Mouse (Mus musculus) R1 (cell line): ENCODE results near the gene Tcta.
"Not testable (repeated sequence)": the region's sequence is repeated elsewhere in the genome, so short reads cannot be mapped to it uniquely, and the experiment has no call there.

Experiments used
- DNase-seq: peaks from one replicate; pipeline ENCODE4 v3.0.0-alpha.2; 2018; ENCODE audit warnings: low read depth, low spot score

Tcta gene

DNA sequence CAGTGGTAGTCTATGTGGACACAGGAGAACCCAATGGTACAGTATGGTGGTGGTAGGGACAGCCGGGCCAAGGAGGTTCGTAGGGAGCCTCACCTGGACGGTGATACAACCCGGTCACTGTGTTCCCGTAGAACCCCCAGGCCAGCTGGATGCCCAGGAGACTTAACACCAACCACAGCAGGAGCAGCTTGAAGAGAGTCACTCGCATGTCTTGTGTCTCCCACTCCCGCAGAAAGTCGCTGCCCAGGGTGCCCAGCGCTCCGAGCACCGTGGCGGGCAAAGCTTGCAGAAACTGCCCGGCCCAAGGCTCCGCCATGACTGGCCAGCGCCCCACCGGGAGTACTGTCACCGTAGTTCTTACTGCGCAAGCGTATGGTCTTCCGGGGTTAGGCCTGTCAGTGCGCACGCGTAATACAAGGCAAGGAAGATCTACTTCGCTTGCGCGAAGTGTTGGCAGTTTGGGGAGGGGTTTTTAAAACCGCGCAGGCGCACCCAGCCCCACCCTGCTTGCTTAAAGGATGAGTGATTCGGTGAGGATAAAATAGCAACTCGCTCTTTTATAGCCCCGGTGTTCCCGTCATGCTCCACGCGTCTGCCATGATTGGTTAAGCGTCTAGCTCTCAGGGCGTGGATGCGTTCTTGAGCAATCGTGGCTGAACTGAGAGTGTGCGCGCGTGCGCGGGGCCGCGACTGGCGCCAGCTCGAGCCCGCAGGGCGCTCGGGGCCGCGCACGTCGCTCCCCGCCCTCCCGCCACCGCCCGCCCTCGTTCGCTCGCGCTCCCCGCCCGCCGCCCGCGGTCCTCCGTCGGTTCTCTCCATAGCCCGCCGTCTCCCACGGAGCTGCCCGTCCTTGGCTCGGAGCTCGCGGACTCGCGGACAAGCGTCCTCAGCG is at the start of gene Tcta, which contains the start of gene Rhoa:
Gene Tcta, minus strand, starts transcription at position 532 of the 892 bp plus-strand sequence.
Gene Rhoa, plus strand, starts transcription at position 501 of the 892 bp plus-strand sequence.
- peak; percentile 100 for DNase-seq

GRCm38 (mm10) chr9:108349727-108350126 is 43.8 kb upstream of the Tcta start:
- DNase-seq = no peak

DNA sequence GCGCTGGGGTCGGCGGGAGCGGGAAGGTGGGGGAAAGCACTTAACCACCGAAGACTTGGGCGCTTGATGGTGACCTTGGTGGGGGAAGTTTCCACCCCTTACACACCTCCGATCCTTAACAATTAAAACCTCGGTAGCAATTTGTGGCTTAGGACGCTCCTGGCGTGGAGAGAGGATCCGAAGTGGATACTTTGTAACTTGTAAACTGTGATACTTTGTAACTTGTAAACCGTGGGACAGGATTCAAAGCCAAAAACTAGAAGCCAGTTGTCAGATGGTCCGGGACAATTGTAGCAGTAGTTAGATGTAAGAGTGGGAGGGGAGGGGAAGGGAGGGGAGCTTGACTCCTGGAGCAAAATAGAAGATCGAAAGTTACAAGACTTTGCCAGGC is 42.3 kb upstream of the Tcta start:
- DNase-seq = no peak

DNA sequence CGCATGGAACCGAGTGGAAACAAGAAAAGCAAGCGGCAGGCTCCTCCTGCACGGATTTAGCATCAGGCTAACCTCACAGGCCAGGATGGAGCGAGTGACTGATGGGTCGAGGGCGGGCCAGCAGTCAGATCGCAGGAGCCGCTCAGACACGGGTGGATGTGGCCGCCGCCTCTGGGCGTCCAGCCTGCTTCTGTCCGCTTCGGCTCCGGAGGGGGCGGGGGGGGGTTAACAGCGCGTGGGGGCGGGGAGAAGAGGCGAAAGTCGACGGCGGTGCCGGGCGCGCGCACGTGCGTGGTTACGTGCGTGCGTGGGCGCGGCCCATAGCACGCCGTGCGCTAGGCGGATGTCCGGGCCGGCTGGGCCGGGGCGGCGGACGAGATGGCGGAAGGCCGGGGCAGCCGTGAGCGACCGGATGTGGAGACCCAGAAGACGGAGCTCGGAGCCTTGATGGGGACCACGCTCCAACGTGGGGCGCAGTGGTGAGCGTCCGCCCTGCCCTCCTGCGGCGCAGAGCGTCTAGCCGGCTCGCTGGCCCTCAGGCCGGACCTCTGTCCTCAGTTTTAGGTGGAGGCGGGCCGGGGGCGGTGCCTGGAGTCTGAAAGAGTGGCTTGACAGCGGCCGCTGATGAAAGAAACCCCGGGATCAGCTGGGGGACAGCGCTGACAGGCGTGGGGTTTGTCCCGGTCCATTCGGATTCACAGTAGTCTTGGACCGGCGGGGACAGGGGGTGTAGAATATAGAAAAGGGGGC is 41.8 kb upstream of the Tcta start, which contains the start of gene Usp4:
Gene Usp4, plus strand, starts transcription at position 314 of the 750 bp plus-strand sequence.
- peak; percentile 81 for DNase-seq

- no peak for DNase-seq
Measured at GRCm38 (mm10) chr9:108347024-108347423, 41.1 kb upstream of the Tcta start.

DNA sequence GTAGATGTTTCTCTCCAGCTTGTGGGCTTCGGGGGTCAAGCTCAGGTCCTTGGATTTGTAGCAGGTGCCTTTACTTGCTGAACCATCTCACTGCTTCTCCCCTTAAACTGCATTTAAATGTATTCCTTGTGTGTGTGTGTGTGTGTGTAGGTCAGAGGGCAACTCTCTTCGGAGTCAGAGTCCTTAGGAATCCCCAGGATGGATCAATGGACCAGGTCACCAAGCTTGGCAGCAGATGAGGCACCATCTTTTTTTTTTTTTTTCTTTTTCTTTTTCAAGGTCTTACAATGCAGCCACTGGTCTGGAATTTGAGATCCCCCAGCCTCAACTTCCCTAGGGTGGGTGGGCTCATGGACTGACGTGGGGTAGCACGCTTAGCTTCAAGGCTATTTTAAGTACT is 38.5 kb upstream of the Tcta start:
- no peak for DNase-seq

GRCm38 (mm10) chr9:108343835-108344234 is 37.9 kb upstream of the Tcta start:
- DNase-seq = no peak

DNA sequence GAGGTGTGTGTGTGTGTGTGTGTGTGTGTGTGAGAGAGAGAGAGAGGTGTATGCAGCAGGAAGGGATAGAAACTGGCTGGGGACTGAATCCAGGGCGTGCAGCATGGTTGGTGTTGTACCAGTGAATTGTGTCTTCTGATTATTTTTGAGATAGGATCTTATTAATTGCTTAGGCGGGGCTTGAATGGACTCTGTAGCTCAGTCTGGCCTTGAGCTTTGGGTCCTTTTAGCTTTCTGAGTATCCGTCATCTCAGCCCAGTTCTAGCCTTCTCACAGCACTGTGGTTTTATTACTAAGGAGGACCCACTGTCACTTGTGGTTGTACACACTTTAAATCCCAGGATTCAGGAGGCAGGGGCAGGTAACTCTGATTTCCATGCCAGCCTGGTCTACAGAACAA is 37.4 kb upstream of the Tcta start:
- no peak for DNase-seq

GRCm38 (mm10) chr9:108342301-108342831 is 36.4 kb upstream of the Tcta start:
- DNase-seq = no peak

DNA sequence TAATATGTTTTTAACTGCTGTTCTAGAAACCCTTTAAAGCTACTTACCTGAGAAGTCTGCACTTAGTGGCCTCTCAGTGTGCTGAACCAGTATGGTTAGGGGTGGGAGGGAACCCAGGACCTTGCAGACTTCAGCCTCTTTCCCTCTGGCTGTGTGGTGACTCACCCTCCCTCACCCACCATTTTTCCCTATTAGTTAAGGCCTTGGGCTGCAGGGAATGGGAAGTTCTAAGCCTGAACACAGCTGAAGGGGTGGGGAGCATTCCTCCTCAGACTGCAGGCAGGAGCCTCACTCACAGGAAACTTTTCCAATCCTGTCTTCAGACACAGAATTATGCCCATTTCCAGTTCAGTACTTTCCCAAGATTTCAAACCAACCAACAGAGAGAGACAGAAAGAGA is 35.8 kb upstream of the Tcta start:
- DNase-seq = no peak

- no peak for DNase-seq
Measured at GRCm38 (mm10) chr9:108341139-108341475, 35.1 kb upstream of the Tcta start.

DNA sequence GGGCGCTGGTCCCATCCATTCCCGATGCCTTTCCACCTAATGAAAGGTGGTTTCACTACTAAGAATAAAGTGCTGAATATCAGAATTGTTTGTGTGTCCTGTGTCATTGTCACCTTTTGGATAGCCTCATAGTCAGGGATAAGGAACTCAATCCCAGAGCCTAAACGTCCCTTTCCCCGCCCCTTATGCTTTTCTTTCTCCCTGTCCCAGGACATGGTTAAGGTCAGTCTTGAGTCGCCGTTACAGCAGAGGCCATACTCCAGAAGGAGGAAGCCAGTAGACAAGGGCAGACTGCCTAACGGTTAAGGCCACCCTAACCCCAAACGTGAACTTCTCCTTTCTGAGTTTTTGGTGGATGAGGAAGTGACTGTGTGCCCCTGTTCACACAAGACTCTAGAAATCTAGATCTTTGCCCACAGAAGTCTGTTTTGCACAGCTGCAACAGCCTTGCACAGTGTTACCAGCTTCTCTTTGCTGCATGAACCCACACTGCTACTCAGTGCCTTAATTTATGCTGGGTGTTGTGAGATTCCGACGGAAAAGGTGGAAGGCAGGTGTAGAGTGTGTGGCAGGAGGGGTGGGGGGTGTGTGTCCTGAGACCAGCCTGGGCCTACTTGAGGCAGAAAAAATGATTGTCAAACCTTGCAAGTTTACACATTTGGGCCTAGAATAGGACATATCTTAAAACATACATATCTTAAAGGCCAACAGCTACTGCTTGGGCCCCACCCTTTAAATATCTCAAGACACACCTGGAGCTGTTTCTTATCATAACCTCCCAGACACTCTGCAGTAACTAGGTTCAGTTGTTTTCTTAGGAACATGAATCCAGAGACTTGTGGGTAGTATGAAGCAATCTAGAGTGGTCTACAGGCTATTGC is 34.5 kb upstream of the Tcta start:
- DNase-seq = no peak

- DNase-seq = peak; percentile 53
Measured at GRCm38 (mm10) chr9:108339886-108340257, 33.9 kb upstream of the Tcta start.

GRCm38 (mm10) chr9:108338886-108339781 is 33.2 kb upstream of the Tcta start, which contains the start of gene Gpx1:
Gene Gpx1, plus strand, starts transcription at chr9:108338903.
- peak; percentile 99 for DNase-seq

DNA sequence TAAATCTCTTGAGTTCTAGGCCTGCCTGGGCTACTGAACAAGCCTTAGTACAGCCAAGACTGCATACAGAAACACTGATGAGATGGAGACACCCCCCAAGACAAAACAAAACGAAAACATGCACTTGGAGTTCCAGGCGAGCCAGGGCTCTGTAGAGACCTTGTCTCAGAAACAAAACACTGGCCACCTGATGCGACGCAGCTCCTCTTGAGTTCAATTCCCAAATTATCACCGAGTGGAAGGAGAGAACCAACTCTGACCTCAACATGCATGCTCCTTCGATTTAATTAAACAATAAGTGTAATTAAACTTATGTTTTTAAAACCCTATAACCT is 32.6 kb upstream of the Tcta start:
- peak; percentile 65 for DNase-seq

GRCm38 (mm10) chr9:108337848-108338550 is 32.0 kb upstream of the Tcta start:
- peak; percentile 79 for DNase-seq

- DNase-seq = no peak
Measured at GRCm38 (mm10) chr9:108325811-108326210, 19.9 kb upstream of the Tcta start.

DNA sequence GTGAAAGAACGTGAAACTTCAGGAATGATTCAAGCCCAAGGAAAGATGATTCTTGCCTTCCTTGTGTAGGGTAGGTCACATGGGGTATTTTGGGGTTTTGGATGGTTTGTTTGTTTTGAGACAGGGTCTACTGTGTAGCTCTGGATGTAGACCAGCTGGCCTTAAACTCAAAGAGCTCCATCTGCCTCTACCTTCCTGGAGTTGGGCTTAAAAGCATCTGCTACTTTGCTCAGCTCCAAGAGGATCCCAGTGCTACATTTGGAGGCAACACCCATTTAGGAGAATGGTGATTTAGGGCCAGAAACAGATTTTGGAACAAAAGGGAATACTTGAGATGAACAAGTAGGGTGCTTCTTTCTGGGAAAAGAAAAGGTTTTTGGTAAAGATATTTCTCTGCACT is 18.8 kb upstream of the Tcta start:
- DNase-seq = no peak

GRCm38 (mm10) chr9:108322054-108322453 is 16.1 kb upstream of the Tcta start:
- DNase-seq = not testable (repeated sequence)

- no peak for DNase-seq
Measured at GRCm38 (mm10) chr9:108318462-108318861, 12.5 kb upstream of the Tcta start.
